Mouse (Mus musculus) MEL (cell line): ENCODE data around the gene Itga9. TPM values are rescaled to one million over a fixed set of nuclear protein-coding genes. Genes with fewer than 3 reads are reported as not detected.

Experiments used
- DNase-seq: peaks from one replicate; pipeline ENCODE4 v3.0.0; 2011; ENCODE audit warnings: low read depth, low spot score
- H3K27ac ChIP-seq: 2 replicates; pipeline ENCODE4 v1.5.1; 2012; ENCODE audit warnings: low read depth, mild to moderate bottlenecking, control low read depth, low read length, moderate library complexity; ENCODE audit not compliant: control insufficient read depth
- H3K27me3 ChIP-seq, 2 experiments: fragments of 150-350 bp in 1 of 2; sonication (generic) in 1 of 2; 2 replicates each; pipeline ENCODE4 v1.6.1; 2012; ENCODE audit warnings: low read length in 2 of 2, mild to moderate bottlenecking in 2 of 2, improper control_type of control experiment in 1 of 2, moderate library complexity in 1 of 2; ENCODE audit not compliant: insufficient read depth in 2 of 2, control insufficient read depth in 1 of 2
- H3K36me3 ChIP-seq, 2 experiments: 2 replicates each; pipeline ENCODE4 v1.6.1; 2012 to 2014; ENCODE audit warnings: low read length in 2 of 2, improper control_type of control experiment in 1 of 2, inconsistent platforms in 1 of 2, mild to moderate bottlenecking in 1 of 2; ENCODE audit not compliant: insufficient read depth in 2 of 2, control insufficient read depth in 1 of 2
- H3K4me1 ChIP-seq, 2 experiments: fragments of 150-350 bp in 1 of 2; sonication (generic) in 1 of 2; 2 replicates each; pipeline ENCODE4 v1.6.1; 2012; ENCODE audit warnings: low read length in 2 of 2, improper control_type of control experiment in 1 of 2, mild to moderate bottlenecking in 1 of 2; ENCODE audit not compliant: insufficient read depth in 2 of 2, control insufficient read depth in 1 of 2
- H3K4me3 ChIP-seq, 2 experiments: fragments of 150-350 bp in 1 of 2; sonication (generic) in 1 of 2; 2 replicates each; pipeline ENCODE4 v1.5.1; 2012; ENCODE audit warnings: low read depth in 2 of 2, low read length in 2 of 2, mild to moderate bottlenecking in 2 of 2, moderate library complexity in 2 of 2, control low read depth in 1 of 2, improper control_type of control experiment in 1 of 2; ENCODE audit not compliant: control insufficient read depth in 1 of 2, insufficient read depth in 1 of 2
- H3K79me2 ChIP-seq: 2 replicates; pipeline ENCODE4 v1.6.1; 2012; ENCODE audit warnings: mild to moderate bottlenecking, low read length, moderate library complexity; ENCODE audit not compliant: control insufficient read depth, poor library complexity, insufficient read depth
- H3K9ac ChIP-seq: 2 replicates; pipeline ENCODE4 v1.6.1; 2012; ENCODE audit warnings: low read depth, mild to moderate bottlenecking, control low read depth, low read length, moderate library complexity; ENCODE audit not compliant: control insufficient read depth, poor library complexity, severe bottlenecking
- H3K9me3 ChIP-seq: fragments of 150-350 bp; sonication (generic); replicated peaks from 2 replicates; pipeline ENCODE4 v1.6.1; 2012; ENCODE audit warnings: mild to moderate bottlenecking, low read length, improper control_type of control experiment, moderate library complexity; ENCODE audit not compliant: insufficient read depth
- CTCF ChIP-seq, 3 experiments: IDR thresholded peaks in 2 of 3; conservative IDR thresholded peaks in 1 of 3; 2 replicates each; pipeline ENCODE4 v1.5.1; 2011 to 2012; ENCODE audit warnings: low read length in 3 of 3, low read depth in 2 of 3, mild to moderate bottlenecking in 2 of 3, improper control_type of control experiment in 1 of 3, inconsistent platforms in 1 of 3, mixed read lengths in 1 of 3, moderate library complexity in 1 of 3; ENCODE audit not compliant: control insufficient read depth in 1 of 3, insufficient read depth in 1 of 3, poor library complexity in 1 of 3, severe bottlenecking in 1 of 3
- ELF1 ChIP-seq: IDR thresholded peaks from 2 replicates; pipeline ENCODE4 v1.6.1; 2014; ENCODE audit warnings: low read depth, mild to moderate bottlenecking, inconsistent platforms, low read length, improper control_type of control experiment, moderate library complexity
- EP300 ChIP-seq, 2 experiments: IDR thresholded peaks; 2 replicates each; pipeline ENCODE4 v1.6.1; 2011; ENCODE audit warnings: improper control_type of control experiment in 2 of 2, low read length in 2 of 2, low read depth in 1 of 2, mild to moderate bottlenecking in 1 of 2
- ETS1 ChIP-seq: IDR thresholded peaks from 2 replicates; pipeline ENCODE4 v1.6.1; 2012; ENCODE audit warnings: low read depth, mild to moderate bottlenecking, inconsistent platforms, low read length, improper control_type of control experiment, moderate library complexity
- GABPA ChIP-seq: IDR thresholded peaks from 2 replicates; pipeline ENCODE4 v1.6.1; 2012; ENCODE audit warnings: low read depth, mild to moderate bottlenecking, inconsistent platforms, low read length, improper control_type of control experiment, moderate library complexity
- GATA1 ChIP-seq: IDR thresholded peaks from 2 replicates; pipeline ENCODE4 v1.6.1; 2011; ENCODE audit warnings: low read depth, low read length, improper control_type of control experiment
- HCFC1 ChIP-seq: IDR thresholded peaks from 2 replicates; pipeline ENCODE4 v1.6.1; 2012; ENCODE audit warnings: low read depth, mild to moderate bottlenecking, inconsistent platforms, low read length, improper control_type of control experiment, moderate library complexity
- JUND ChIP-seq: IDR thresholded peaks from 2 replicates; pipeline ENCODE4 v1.6.1; 2011; ENCODE audit warnings: low read depth, mild to moderate bottlenecking, improper control_type of control experiment, low read length
- MAX ChIP-seq: IDR thresholded peaks from 2 replicates; pipeline ENCODE4 v1.6.1; 2011; ENCODE audit warnings: low read length, improper control_type of control experiment
- MXI1 ChIP-seq: IDR thresholded peaks from 2 replicates; pipeline ENCODE4 v1.6.1; 2011; ENCODE audit warnings: mild to moderate bottlenecking, low read depth, low read length, improper control_type of control experiment
- MYC ChIP-seq: IDR thresholded peaks from 2 replicates; pipeline ENCODE4 v1.6.1; 2011; ENCODE audit warnings: low read depth, mild to moderate bottlenecking, low read length, improper control_type of control experiment, moderate library complexity
- NELFE ChIP-seq: IDR thresholded peaks from 2 replicates; pipeline ENCODE4 v1.6.1; 2011; ENCODE audit warnings: low read depth, low read length, improper control_type of control experiment
- NRF1 ChIP-seq: IDR thresholded peaks from 2 replicates; pipeline ENCODE4 v1.6.1; 2014; ENCODE audit warnings: low read depth, mild to moderate bottlenecking, inconsistent platforms, low read length, improper control_type of control experiment, moderate library complexity; ENCODE audit not compliant: poor library complexity, insufficient read depth, severe bottlenecking
- POLR2A ChIP-seq, 2 experiments: IDR thresholded peaks; 2 replicates each; pipeline ENCODE4 v1.6.1; 2011 to 2012; ENCODE audit warnings: low read length in 2 of 2, mild to moderate bottlenecking in 2 of 2, control low read depth in 1 of 2, improper control_type of control experiment in 1 of 2, low read depth in 1 of 2, moderate library complexity in 1 of 2; ENCODE audit not compliant: control insufficient read depth in 1 of 2, insufficient read depth in 1 of 2, poor library complexity in 1 of 2
- POLR2AphosphoS2 ChIP-seq: IDR thresholded peaks from 2 replicates; pipeline ENCODE4 v1.6.1; 2011; ENCODE audit warnings: low read length, improper control_type of control experiment
- RCOR1 ChIP-seq: IDR thresholded peaks from 2 replicates; pipeline ENCODE4 v1.6.1; 2012; ENCODE audit warnings: low read depth, mild to moderate bottlenecking, inconsistent platforms, low read length, improper control_type of control experiment
- SIN3A ChIP-seq: IDR thresholded peaks from 2 replicates; pipeline ENCODE4 v1.6.1; 2012; ENCODE audit warnings: low read length, improper control_type of control experiment, inconsistent platforms
- SMC3 ChIP-seq: IDR thresholded peaks from 2 replicates; pipeline ENCODE4 v1.6.1; 2011; ENCODE audit warnings: low read depth, low read length, improper control_type of control experiment
- TAL1 ChIP-seq: IDR thresholded peaks from 2 replicates; pipeline ENCODE4 v1.6.1; 2012; ENCODE audit warnings: mild to moderate bottlenecking, inconsistent platforms, low read length, moderate library complexity, mixed read lengths
- TBP ChIP-seq: IDR thresholded peaks from 2 replicates; pipeline ENCODE4 v1.8.0; 2011; ENCODE audit warnings: low read depth, low read length, improper control_type of control experiment
- TCF12 ChIP-seq: IDR thresholded peaks from 2 replicates; pipeline ENCODE4 v1.6.1; 2014; ENCODE audit warnings: low read depth, mild to moderate bottlenecking, inconsistent platforms, low read length, improper control_type of control experiment, moderate library complexity
- ZMIZ1 ChIP-seq: IDR thresholded peaks from 2 replicates; pipeline ENCODE4 v1.6.1; 2012; ENCODE audit warnings: low read depth, mild to moderate bottlenecking, inconsistent platforms, low read length, improper control_type of control experiment, moderate library complexity
- polyA plus RNA-seq, 2 experiments: library from polyadenylated mRNA; stranded (reverse) in 1 of 2; unstranded in 1 of 2; fragments of >175 nt in 1 of 2; fragments of >200 nt in 1 of 2; gene quantifications; 2 replicates each; pipeline versions ENCODE4 v1.2.1 to v1.2.4; 2012; ENCODE audit warnings: low replicate concordance in 2 of 2, low read depth in 1 of 2; ENCODE audit not compliant: insufficient read length in 2 of 2, insufficient read depth in 1 of 2, missing spikeins in 1 of 2
- total RNA-seq: library from RNA; depleted of rRNA; stranded (reverse); fragments of 300-350 nt; gene quantifications from 2 replicates; pipeline ENCODE4 v1.2.3, GENCODE M21; 2012

The Itga9 gene
- total and polyA plus RNA-seq, 3 experiments = 0.19 to 0.21 TPM; not detected in 1

GRCm38 (mm10) chr9:118887734-118888133 is 281.2 kb downstream of the Itga9 start:
- H3K4me1 ChIP-seq = peaks cover 0 to 14% of the 10 kb centered on the region in 2 experiments; a peak in 3 of 4 replicates
- no peaks in the 10 kb centered on the region for H3K9me3 ChIP-seq
- H3K79me2 ChIP-seq = no peaks in the 10 kb centered on the region
- DNase-seq = no peak
- H3K27me3 ChIP-seq = no peaks in the 10 kb centered on the region
- peaks cover 0 to 5% of the 10 kb centered on the region in 2 experiments; a peak in 2 of 4 replicates for H3K36me3 ChIP-seq
- H3K4me3 ChIP-seq = no peak overlapping the region
- no peak overlapping the region for H3K27ac ChIP-seq
- no peak for TF ChIP-seq JUND
- TF ChIP-seq CTCF (IDR thresholded peaks at IDR 0.05 in 2 of 3, conservative IDR thresholded peaks at IDR 0.05 in 1 of 3; ENCODE audit: control insufficient read depth in 1 of 3, insufficient read depth in 1 of 3, low read depth in 2 of 3, low read length in 3 of 3, poor library complexity in 1 of 3, severe bottlenecking in 1 of 3) = peak; percentile 14 to 37 (median 27); a peak in 5 of 6 replicates
- no peak overlapping the region for H3K9ac ChIP-seq

- Histone ChIP-seq H3K27me3 (no peaks in the 10 kb centered on the region), H3K9ac (peak overlapping the region; percentile 63), H3K9me3 (no peaks in the 10 kb centered on the region), H3K27ac (peak overlapping the region; percentile 85), H3K4me3 (peak overlapping the region; percentile 45 to 56), H3K79me2 (no peaks in the 10 kb centered on the region), H3K4me1 (peaks cover 0 to 14% of the 10 kb centered on the region in 2 experiments; a peak in 3 of 4 replicates), H3K36me3 (peaks cover 0 to 5% of the 10 kb centered on the region in 2 experiments; a peak in 2 of 4 replicates)
- TF ChIP-seq RCOR1 (peak; percentile 79), SMC3 (no peak), NRF1 (peak; percentile 78), GABPA (no peak), MXI1 (peak; percentile 69), POLR2AphosphoS2 (no peak), TCF12 (peak; percentile 81; the same call in 1 of the 2 replicates), GATA1 (peak; percentile 84), ZMIZ1 (no peak), NELFE (peak; percentile 33), MYC (peak; percentile 81; the same call in 1 of the 2 replicates), POLR2A (IDR thresholded peaks at IDR 0.05; ENCODE audit: control insufficient read depth in 1 of 2, insufficient read depth in 1 of 2, low read depth in 1 of 2, low read length in 2 of 2, poor library complexity in 1 of 2) (peak in 1 of 2 experiments; percentile 41; a peak in 1 of 4 replicates), ELF1 (no peak), TAL1 (peak; percentile 72), ETS1 (peak; percentile 83), MAX (peak; percentile 49), SIN3A (peak; percentile 75; the same call in 1 of the 2 replicates), EP300 (IDR thresholded peaks at IDR 0.05; ENCODE audit: low read depth in 1 of 2, low read length in 2 of 2) (peak; percentile 82 to 88), CTCF (IDR thresholded peaks at IDR 0.05 in 2 of 3, conservative IDR thresholded peaks at IDR 0.05 in 1 of 3; ENCODE audit: control insufficient read depth in 1 of 3, insufficient read depth in 1 of 3, low read depth in 2 of 3, low read length in 3 of 3, poor library complexity in 1 of 3, severe bottlenecking in 1 of 3) (no peak), TBP (peak; percentile 37; the same call in 1 of the 2 replicates), HCFC1 (peak; percentile 37; the same call in 1 of the 2 replicates)
- DNase-seq = peak; percentile 94
Measured at GRCm38 (mm10) chr9:118890149-118890548, 283.7 kb downstream of the Itga9 start.
